Mouse (Mus musculus): ENCODE measurements around the gene Frmd4a. TPM values are rescaled to one million over a fixed set of nuclear protein-coding genes. Genes with fewer than 3 reads are reported as not detected.

Gene Frmd4a
- polyA plus RNA-seq, 1 experiment from 2014 or later: 33.1 TPM

GRCm38 (mm10) chr2:4562373-4562772 lies 544.9 kb downstream of the Frmd4a start:
- 81% methylated on average over 3 of the region's 3 CpGs for WGBS
- no peak for DNase-seq (ENCODE audit: low spot score)
- Histone ChIP-seq H3K4me1 (peaks cover 70% of the 10 kb centered on the region), H3K36me3 (peaks cover 58% of the 10 kb centered on the region), H3K27ac (replicated peaks) (peak overlapping the region; percentile 72; the same call in 1 of the 2 replicates), H3K9me3 (replicated peaks) (no peaks in the 10 kb centered on the region), H3K27me3 (ENCODE audit: low read depth, poor library complexity, severe bottlenecking) (no peaks in the 10 kb centered on the region), H3K4me3 (peak overlapping the region; percentile 59)

GRCm38 (mm10) chr2:4562826-4563225 lies 545.3 kb downstream of the Frmd4a start:
- Histone ChIP-seq H3K4me1 (peaks cover 65% of the 10 kb centered on the region), H3K27ac (replicated peaks) (peak overlapping the region; percentile 72)
- WGBS: 74% methylated on average over 5 of the region's 5 CpGs

GRCm38 (mm10) chr2:4563322-4563721 lies 545.8 kb downstream of the Frmd4a start:
- DNase-seq (ENCODE audit: low spot score): no peak
- Histone ChIP-seq H3K27ac (replicated peaks) (peak overlapping the region; percentile 72; the same call in 1 of the 2 replicates), H3K4me1 (peaks cover 60% of the 10 kb centered on the region), H3K27me3 (ENCODE audit: low read depth, poor library complexity, severe bottlenecking) (no peaks in the 10 kb centered on the region), H3K4me3 (peak overlapping the region; percentile 59), H3K36me3 (peaks cover 67% of the 10 kb centered on the region), H3K9me3 (replicated peaks) (no peaks in the 10 kb centered on the region)
- 72% methylated on average over 1 of the region's 1 CpGs for WGBS

More at GRCm38 (mm10) chr2:4562826-4563225, 545.3 kb downstream of the Frmd4a start:
- Histone ChIP-seq H3K36me3 (peaks cover 62% of the 10 kb centered on the region), H3K27me3 (ENCODE audit: low read depth, poor library complexity, severe bottlenecking) (no peaks in the 10 kb centered on the region), H3K9me3 (replicated peaks) (no peaks in the 10 kb centered on the region), H3K4me3 (peak overlapping the region; percentile 59)
- DNase-seq (ENCODE audit: low spot score): no peak

- 98% methylated on average over 4 of the region's 4 CpGs for WGBS
- DNase-seq (ENCODE audit: low spot score): no peak
- Histone ChIP-seq H3K36me3 (peaks cover 92% of the 10 kb centered on the region), H3K9me3 (replicated peaks) (no peaks in the 10 kb centered on the region), H3K27ac (replicated peaks) (0 out of 2 replicates have a peak overlapping the region, but pooled peaks have one; percentile 1), H3K4me1 (peaks cover 30% of the 10 kb centered on the region), H3K27me3 (ENCODE audit: low read depth, poor library complexity, severe bottlenecking) (no peaks in the 10 kb centered on the region), H3K4me3 (no peak overlapping the region)
These were observed 548.9 kb downstream of the Frmd4a start for GRCm38 (mm10) chr2:4566260-4566955.

GRCm38 (mm10) chr2:4566956-4567680 lies 549.6 kb downstream of the Frmd4a start:
- H3K4me3 ChIP-seq: no peak overlapping the region
- no peaks in the 10 kb centered on the region for H3K9me3 ChIP-seq (replicated peaks)
- peaks cover 22% of the 10 kb centered on the region for H3K4me1 ChIP-seq
- DNase-seq (ENCODE audit: low spot score): no peak
- peaks cover 93% of the 10 kb centered on the region for H3K36me3 ChIP-seq
- H3K27me3 ChIP-seq (ENCODE audit: low read depth, poor library complexity, severe bottlenecking): no peaks in the 10 kb centered on the region
- 92% methylated on average over 9 of the region's 9 CpGs for WGBS
- no peak overlapping the region for H3K27ac ChIP-seq (replicated peaks)

- Histone ChIP-seq H3K9me3 (replicated peaks) (no peaks in the 10 kb centered on the region), H3K36me3 (peaks cover 98% of the 10 kb centered on the region), H3K27ac (replicated peaks) (no peak overlapping the region), H3K27me3 (ENCODE audit: low read depth, poor library complexity, severe bottlenecking) (no peaks in the 10 kb centered on the region), H3K4me1 (peaks cover 5% of the 10 kb centered on the region; the same call in 1 of the 2 replicates), H3K4me3 (no peak overlapping the region)
- DNase-seq (ENCODE audit: low spot score): no peak
- WGBS: 85% methylated on average over 5 of the region's 5 CpGs
These were observed 551.5 kb downstream of the Frmd4a start for GRCm38 (mm10) chr2:4568967-4569366.

GRCm38 (mm10) chr2:4570186-4570861 lies 552.8 kb downstream of the Frmd4a start:
- DNase-seq (ENCODE audit: low spot score): no peak
- Histone ChIP-seq H3K9me3 (replicated peaks) (no peaks in the 10 kb centered on the region), H3K4me3 (no peak overlapping the region), H3K27me3 (ENCODE audit: low read depth, poor library complexity, severe bottlenecking) (no peaks in the 10 kb centered on the region), H3K27ac (replicated peaks) (no peak overlapping the region), H3K36me3 (peaks cover 98% of the 10 kb centered on the region), H3K4me1 (peaks cover 10% of the 10 kb centered on the region; the same call in 1 of the 2 replicates)
- 89% methylated on average over 10 of the region's 10 CpGs for WGBS

- H3K36me3 ChIP-seq: peaks cover 98% of the 10 kb centered on the region
- DNase-seq (ENCODE audit: low spot score): no peak
- 95% methylated on average over 7 of the region's 7 CpGs for WGBS
These were observed 555.2 kb downstream of the Frmd4a start for GRCm38 (mm10) chr2:4572498-4573263.

GRCm38 (mm10) chr2:4573386-4573785 lies 555.9 kb downstream of the Frmd4a start:
- Histone ChIP-seq H3K4me3 (no peak overlapping the region), H3K4me1 (peaks cover 10% of the 10 kb centered on the region; the same call in 1 of the 2 replicates), H3K36me3 (peaks cover 97% of the 10 kb centered on the region), H3K27me3 (ENCODE audit: low read depth, poor library complexity, severe bottlenecking) (no peaks in the 10 kb centered on the region), H3K27ac (replicated peaks) (no peak overlapping the region), H3K9me3 (replicated peaks) (no peaks in the 10 kb centered on the region)
- 80% methylated on average over 4 of the region's 4 CpGs for WGBS
- DNase-seq (ENCODE audit: low spot score): no peak

More at GRCm38 (mm10) chr2:4572498-4573263, 555.2 kb downstream of the Frmd4a start:
- H3K27me3 ChIP-seq (ENCODE audit: low read depth, poor library complexity, severe bottlenecking): no peaks in the 10 kb centered on the region
- H3K4me1 ChIP-seq: peaks cover 10% of the 10 kb centered on the region; the same call in 1 of the 2 replicates
- H3K27ac ChIP-seq (replicated peaks): no peak overlapping the region
- no peaks in the 10 kb centered on the region for H3K9me3 ChIP-seq (replicated peaks)
- H3K4me3 ChIP-seq: no peak overlapping the region

- no peaks in the 10 kb centered on the region for H3K27me3 ChIP-seq (ENCODE audit: low read depth, poor library complexity, severe bottlenecking)
- no peak overlapping the region for H3K4me3 ChIP-seq
These were observed 556.7 kb downstream of the Frmd4a start for GRCm38 (mm10) chr2:4574251-4574650.

GRCm38 (mm10) chr2:4575163-4575562 lies 557.6 kb downstream of the Frmd4a start:
- no peaks in the 10 kb centered on the region for H3K27me3 ChIP-seq (ENCODE audit: low read depth, poor library complexity, severe bottlenecking)
- no peak overlapping the region for H3K4me3 ChIP-seq
- H3K4me1 ChIP-seq: peaks cover 10% of the 10 kb centered on the region; the same call in 1 of the 2 replicates
- no peaks in the 10 kb centered on the region for H3K9me3 ChIP-seq (replicated peaks)
- DNase-seq (ENCODE audit: low spot score): no peak
- H3K36me3 ChIP-seq: peaks cover 98% of the 10 kb centered on the region
- no peak overlapping the region for H3K27ac ChIP-seq (replicated peaks)
- 60% methylated on average over 2 of the region's 2 CpGs for WGBS

More at GRCm38 (mm10) chr2:4574251-4574650, 556.7 kb downstream of the Frmd4a start:
- WGBS: 86% methylated on average over 5 of the region's 5 CpGs
- no peak overlapping the region for H3K27ac ChIP-seq (replicated peaks)
- H3K9me3 ChIP-seq (replicated peaks): no peaks in the 10 kb centered on the region
- peaks cover 10% of the 10 kb centered on the region; the same call in 1 of the 2 replicates for H3K4me1 ChIP-seq
- peaks cover 97% of the 10 kb centered on the region for H3K36me3 ChIP-seq
- no peak for DNase-seq (ENCODE audit: low spot score)

GRCm38 (mm10) chr2:4575975-4576374 lies 558.5 kb downstream of the Frmd4a start:
- Histone ChIP-seq H3K27me3 (ENCODE audit: low read depth, poor library complexity, severe bottlenecking) (no peaks in the 10 kb centered on the region), H3K4me1 (peaks cover 10% of the 10 kb centered on the region; the same call in 1 of the 2 replicates), H3K27ac (replicated peaks) (no peak overlapping the region), H3K36me3 (peaks cover 98% of the 10 kb centered on the region), H3K9me3 (replicated peaks) (no peaks in the 10 kb centered on the region), H3K4me3 (no peak overlapping the region)
- no peak for DNase-seq (ENCODE audit: low spot score)
- WGBS: 94% methylated on average over 7 of the region's 7 CpGs

Measured in midbrain, embryonic 10.5 days (tissue).